Mouse (Mus musculus) E14TG2a.4 (cell line): ENCODE data around the gene 4933427I04Rik.

Source experiments
- CTCF ChIP-seq: conservative IDR thresholded peaks from 2 replicates; pipeline ENCODE4 v1.5.1; 2014; ENCODE audit warnings: low read length
- NANOG ChIP-seq: IDR thresholded peaks from 2 replicates; pipeline ENCODE4 v1.6.1; 2014; ENCODE audit warnings: borderline replicate concordance, low read length, mixed read lengths

GRCm38 (mm10) chr4:123856888-123857287, 2.6 kb upstream of the 4933427I04Rik start:
- TF ChIP-seq CTCF (no peak), NANOG (no peak)
